ENCODE assay signal across 8 mouse cellular contexts in the genomic region with DNA sequence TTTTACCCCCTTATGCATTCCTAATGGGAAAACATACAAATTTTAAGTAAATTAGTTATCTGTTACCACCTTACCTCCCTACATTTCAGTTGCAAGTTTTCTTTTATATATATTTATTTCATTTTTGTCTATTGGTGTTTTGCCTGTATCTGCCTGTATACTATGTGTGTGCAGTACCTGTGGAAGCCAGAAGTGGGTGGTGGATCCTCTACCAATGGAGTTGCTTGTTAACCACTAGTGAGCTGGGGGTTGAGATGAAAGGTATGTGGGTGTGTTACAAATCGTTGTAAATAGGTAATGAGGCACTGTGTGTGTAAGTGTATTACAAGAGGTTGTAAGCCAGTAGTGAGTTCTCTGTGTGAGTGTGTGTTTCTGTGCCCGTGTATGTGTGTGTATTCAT. TPM values are rescaled to one million over a fixed set of nuclear protein-coding genes. Genes with fewer than 3 reads are reported as not detected.
A peak's percentile ranks its signal among the peaks of the same experiment; 100 is the strongest.
DNase-seq lines count a peak whose midpoint lies in the region; ATAC-seq and TF ChIP-seq lines count a peak whose summit lies in the region.

No protein-coding gene starts in this region.

- no peak overlapping the region for H3K27ac ChIP-seq in heart, embryonic 16.5 days (ENCODE audit: low read length)
- no peak overlapping the region for H3K27ac ChIP-seq in heart, postnatal 0 days (ENCODE audit: low read depth)
- peak overlapping the region; percentile 98 for H3K27ac ChIP-seq in liver, postnatal 0 days (ENCODE audit: low read depth)
- H3K27ac ChIP-seq in stomach, embryonic 15.5 days = no peak overlapping the region

- H3K36me3 ChIP-seq in heart, embryonic 16.5 days (ENCODE audit: control insufficient read depth, insufficient read depth) = peaks cover 7% of the 10 kb centered on the region
- H3K36me3 ChIP-seq in heart, postnatal 0 days (replicated peaks; ENCODE audit: control insufficient read depth, insufficient read depth, low read length) = peaks cover 16% of the 10 kb centered on the region
- H3K36me3 ChIP-seq in liver, postnatal 0 days (replicated peaks; ENCODE audit: insufficient read depth, low read length) = peaks cover 15% of the 10 kb centered on the region
- 0 out of 2 replicates have a peak, but pooled peaks cover 10% of the 10 kb centered on the region for H3K36me3 ChIP-seq in stomach, embryonic 15.5 days

- no peak for ATAC-seq in heart, embryonic 16.5 days (replicated peaks; ENCODE audit: extremely low read depth, insufficient read depth, low FRiP score)
- no peak for ATAC-seq in heart, postnatal 0 days (ENCODE audit: insufficient read depth, low read depth)
- ATAC-seq in liver, postnatal 0 days = no peak
- ATAC-seq in stomach, embryonic 15.5 days (ENCODE audit: insufficient read depth, low FRiP score, low read depth) = no peak
- no peak for ATAC-seq in megakaryocyte-erythroid progenitor cell, adult 5-6 weeks (replicated peaks; ENCODE audit: low FRiP score, low TSS enrichment, poor library complexity, severe bottlenecking)

- no peak for TF ChIP-seq EP300 in heart, postnatal 0 days (IDR thresholded peaks at IDR 0.05; ENCODE audit: low read depth)
- TF ChIP-seq EP300 in liver, postnatal 0 days (IDR thresholded peaks at IDR 0.05; ENCODE audit: low read depth) = no peak

- H3K9ac ChIP-seq in heart, embryonic 16.5 days (ENCODE audit: low read length) = no peak overlapping the region; the same call in 1 of the 2 replicates
- H3K9ac ChIP-seq in heart, postnatal 0 days (replicated peaks; ENCODE audit: low read depth, low read length) = no peak overlapping the region
- H3K9ac ChIP-seq in liver, postnatal 0 days (replicated peaks) = peak overlapping the region; percentile 83; the same call in 1 of the 2 replicates
- no peak overlapping the region for H3K9ac ChIP-seq in stomach, embryonic 15.5 days

- peak overlapping the region; percentile 93 for H3K4me3 ChIP-seq in heart, embryonic 16.5 days (ENCODE audit: low read length)
- H3K4me3 ChIP-seq in heart, postnatal 0 days (ENCODE audit: low read depth, low read length) = peak overlapping the region; percentile 89
- H3K4me3 ChIP-seq in liver, postnatal 0 days (ENCODE audit: low read depth, low read length) = peak overlapping the region; percentile 77
- peak overlapping the region; percentile 76 for H3K4me3 ChIP-seq in stomach, embryonic 15.5 days (replicated peaks)

- no peaks in the 10 kb centered on the region for H3K9me3 ChIP-seq in heart, embryonic 16.5 days (replicated peaks; ENCODE audit: control insufficient read depth, low read length)
- H3K9me3 ChIP-seq in heart, postnatal 0 days (replicated peaks; ENCODE audit: control insufficient read depth, low read length) = no peaks in the 10 kb centered on the region
- H3K9me3 ChIP-seq in liver, postnatal 0 days (ENCODE audit: low read length) = no peaks in the 10 kb centered on the region
- no peaks in the 10 kb centered on the region for H3K9me3 ChIP-seq in stomach, embryonic 15.5 days

- peaks cover 28% of the 10 kb centered on the region for H3K4me1 ChIP-seq in heart, embryonic 16.5 days (ENCODE audit: control insufficient read depth, insufficient read depth, low read length)
- peaks cover 31% of the 10 kb centered on the region for H3K4me1 ChIP-seq in heart, postnatal 0 days (ENCODE audit: control insufficient read depth, insufficient read depth)
- H3K4me1 ChIP-seq in liver, postnatal 0 days (ENCODE audit: insufficient read depth) = peaks cover 10% of the 10 kb centered on the region
- H3K4me1 ChIP-seq in stomach, embryonic 15.5 days = peaks cover 10% of the 10 kb centered on the region; the same call in 1 of the 2 replicates

- intact Hi-C loops in heart, postnatal 25 days (cut with DNase I) = no loop called here

- peak overlapping the region; percentile 89 for H3K4me2 ChIP-seq in heart, embryonic 16.5 days (ENCODE audit: low read depth, low read length)
- H3K4me2 ChIP-seq in heart, postnatal 0 days (ENCODE audit: low read depth, low read length) = peak overlapping the region; percentile 88
- peak overlapping the region; percentile 72 for H3K4me2 ChIP-seq in liver, postnatal 0 days (ENCODE audit: low read depth, low read length)
- peak overlapping the region; percentile 58 for H3K4me2 ChIP-seq in stomach, embryonic 15.5 days

- no peak for DNase-seq in heart, postnatal 25 days (ENCODE audit: low spot score)
- DNase-seq in NIH3T3 (ENCODE audit: low read depth) = peak; percentile 73
- DNase-seq in heart, postnatal 0 days (ENCODE audit: low spot score) = peak; percentile 18
- peak; percentile 26 for DNase-seq in liver, postnatal 0 days
- DNase-seq in adrenal gland, postnatal 25 days = no peak

- TF ChIP-seq CTCF in heart, postnatal 0 days (IDR thresholded peaks at IDR 0.05; ENCODE audit: low read depth) = no peak
- peak; percentile 45 for TF ChIP-seq CTCF in liver, postnatal 0 days (IDR thresholded peaks at IDR 0.05; ENCODE audit: low read depth)

- no peaks in the 10 kb centered on the region for H3K27me3 ChIP-seq in heart, embryonic 16.5 days (ENCODE audit: control insufficient read depth, insufficient read depth, low read length)
- H3K27me3 ChIP-seq in heart, postnatal 0 days (ENCODE audit: control insufficient read depth, insufficient read depth, low read length) = no peaks in the 10 kb centered on the region
- H3K27me3 ChIP-seq in liver, postnatal 0 days (ENCODE audit: insufficient read depth, low read length) = no peaks in the 10 kb centered on the region
- no peaks in the 10 kb centered on the region for H3K27me3 ChIP-seq in stomach, embryonic 15.5 days (replicated peaks)

- WGBS in heart, embryonic 16.5 days = 57% methylated on average over 2 of the region's 2 CpGs
- 47% methylated on average over 2 of the region's 2 CpGs for WGBS in heart, postnatal 0 days
- WGBS in liver, postnatal 0 days (ENCODE audit: insufficient replicate concordance) = 61% methylated on average over 2 of the region's 2 CpGs
- WGBS in stomach, embryonic 15.5 days = 54% methylated on average over 2 of the region's 2 CpGs

RNA-seq across cellular contexts. Expression of a gene that starts 1.3 kb away (rescaled TPM):
- polyA plus RNA-seq in heart, embryonic 16.5 days (2015; fragmentation: Nextera tagmentation; extraction: Ambion mirVana) = 55.5 and 63.7 TPM in 2 replicates
- 10 to 100 TPM; 38.1 to 45.1 TPM for total RNA-seq in heart, postnatal 25 days (2021)
- 58.9 and 77.7 TPM in 2 replicates for total RNA-seq in heart, postnatal 0 days (2014; rRNA removed; ENCODE audit: low replicate concordance)
- polyA plus RNA-seq in heart, postnatal 0 days (2015; fragmentation: Nextera tagmentation; extraction: Ambion mirVana) = 41.5 and 42.8 TPM in 2 replicates
- 43.2 and 48.4 TPM in 2 replicates for polyA plus RNA-seq in liver, postnatal 0 days (2015; fragmentation: Nextera tagmentation; extraction: Ambion mirVana)
- 63.7 and 68.6 TPM in 2 replicates for polyA plus RNA-seq in stomach, embryonic 15.5 days (2015; fragmentation: Nextera tagmentation; extraction: Ambion mirVana)
- 41.1 and 50.2 TPM in 2 replicates for total RNA-seq in adrenal gland, postnatal 25 days (2021)
- 9.8 and 13.1 TPM in 2 replicates for total RNA-seq in megakaryocyte-erythroid progenitor cell, adult 5-6 weeks (2014; fragmentation: Nextera tagmentation)
- 25.9 and 28.0 TPM in 2 replicates for total RNA-seq in megakaryocyte-erythroid progenitor cell, adult 5-6 weeks (2017)

RNA-seq across cellular contexts. Expression of a gene that starts 2.7 kb away (rescaled TPM):
- 21.5 and 21.9 TPM in 2 replicates for polyA plus RNA-seq in heart, embryonic 16.5 days (2015; fragmentation: Nextera tagmentation; extraction: Ambion mirVana)
- total RNA-seq in heart, postnatal 25 days (2021) = 1 to 10 TPM; 6.1 to 6.5 TPM
- total RNA-seq in heart, postnatal 0 days (2014; rRNA removed; ENCODE audit: low replicate concordance) = 3.7 and 4.7 TPM in 2 replicates
- polyA plus RNA-seq in heart, postnatal 0 days (2015; fragmentation: Nextera tagmentation; extraction: Ambion mirVana) = 16.0 and 16.3 TPM in 2 replicates
- 19.5 and 20.0 TPM in 2 replicates for polyA plus RNA-seq in liver, postnatal 0 days (2015; fragmentation: Nextera tagmentation; extraction: Ambion mirVana)
- 24.2 and 27.0 TPM in 2 replicates for polyA plus RNA-seq in stomach, embryonic 15.5 days (2015; fragmentation: Nextera tagmentation; extraction: Ambion mirVana)
- total RNA-seq in adrenal gland, postnatal 25 days (2021) = 10.6 and 15.7 TPM in 2 replicates
- total RNA-seq in megakaryocyte-erythroid progenitor cell, adult 5-6 weeks (2014; fragmentation: Nextera tagmentation) = 26.8 and 41.3 TPM in 2 replicates
- total RNA-seq in megakaryocyte-erythroid progenitor cell, adult 5-6 weeks (2017) = 23.1 and 28.5 TPM in 2 replicates

RNA-seq across cellular contexts. Expression of a gene that starts 50.8 kb away (rescaled TPM):
- 88.5 and 110 TPM in 2 replicates for polyA plus RNA-seq in heart, embryonic 16.5 days (2015; fragmentation: Nextera tagmentation; extraction: Ambion mirVana)
- total RNA-seq in heart, postnatal 25 days (2021) = 10 to 100 TPM; 64.8 to 67.3 TPM
- total RNA-seq in heart, postnatal 0 days (2014; rRNA removed; ENCODE audit: low replicate concordance) = 23.2 and 57.8 TPM in 2 replicates
- polyA plus RNA-seq in heart, postnatal 0 days (2015; fragmentation: Nextera tagmentation; extraction: Ambion mirVana) = 95.4 and 96.6 TPM in 2 replicates
- polyA plus RNA-seq in liver, postnatal 0 days (2015; fragmentation: Nextera tagmentation; extraction: Ambion mirVana) = 49.6 and 50.7 TPM in 2 replicates
- polyA plus RNA-seq in stomach, embryonic 15.5 days (2015; fragmentation: Nextera tagmentation; extraction: Ambion mirVana) = 91.5 and 92.2 TPM in 2 replicates
- total RNA-seq in adrenal gland, postnatal 25 days (2021) = 85.8 and 96.1 TPM in 2 replicates
- total RNA-seq in megakaryocyte-erythroid progenitor cell, adult 5-6 weeks (2014; fragmentation: Nextera tagmentation) = 38.1 and 68.1 TPM in 2 replicates
- 39.4 and 68.8 TPM in 2 replicates for total RNA-seq in megakaryocyte-erythroid progenitor cell, adult 5-6 weeks (2017)

RNA-seq across cellular contexts. Expression of a gene that starts 56.2 kb away (rescaled TPM):
- 61.6 and 76.5 TPM in 2 replicates for polyA plus RNA-seq in heart, embryonic 16.5 days (2015; fragmentation: Nextera tagmentation; extraction: Ambion mirVana)
- total RNA-seq in heart, postnatal 25 days (2021) = 10 to 100 TPM; 20.0 to 25.4 TPM
- 6.7 and 11.8 TPM in 2 replicates for total RNA-seq in heart, postnatal 0 days (2014; rRNA removed; ENCODE audit: low replicate concordance)
- polyA plus RNA-seq in heart, postnatal 0 days (2015; fragmentation: Nextera tagmentation; extraction: Ambion mirVana) = 36.6 and 41.3 TPM in 2 replicates
- 22.1 and 28.9 TPM in 2 replicates for polyA plus RNA-seq in liver, postnatal 0 days (2015; fragmentation: Nextera tagmentation; extraction: Ambion mirVana)
- polyA plus RNA-seq in stomach, embryonic 15.5 days (2015; fragmentation: Nextera tagmentation; extraction: Ambion mirVana) = 112 and 113 TPM in 2 replicates
- 56.2 and 56.3 TPM in 2 replicates for total RNA-seq in adrenal gland, postnatal 25 days (2021)
- 119 and 145 TPM in 2 replicates for total RNA-seq in megakaryocyte-erythroid progenitor cell, adult 5-6 weeks (2014; fragmentation: Nextera tagmentation)
- 135 and 162 TPM in 2 replicates for total RNA-seq in megakaryocyte-erythroid progenitor cell, adult 5-6 weeks (2017)

Comparison
In these comparisons a context has a peak if more than half of its experiments do, and no peak if none do; other contexts are left out.
1. DNase-seq: peak in NIH3T3 (single experiment), heart, postnatal 0 days (single experiment) and liver, postnatal 0 days (single experiment); none in heart, postnatal 25 days (single experiment) and adrenal gland, postnatal 25 days (single experiment).
2. Peak in every context shown above with its lines, with median percentiles within 50 percentile points of each other: H3K4me2 ChIP-seq and H3K4me3 ChIP-seq.